Comparison of ENCODE assay signal across 8 mouse cellular contexts in the genomic region with DNA sequence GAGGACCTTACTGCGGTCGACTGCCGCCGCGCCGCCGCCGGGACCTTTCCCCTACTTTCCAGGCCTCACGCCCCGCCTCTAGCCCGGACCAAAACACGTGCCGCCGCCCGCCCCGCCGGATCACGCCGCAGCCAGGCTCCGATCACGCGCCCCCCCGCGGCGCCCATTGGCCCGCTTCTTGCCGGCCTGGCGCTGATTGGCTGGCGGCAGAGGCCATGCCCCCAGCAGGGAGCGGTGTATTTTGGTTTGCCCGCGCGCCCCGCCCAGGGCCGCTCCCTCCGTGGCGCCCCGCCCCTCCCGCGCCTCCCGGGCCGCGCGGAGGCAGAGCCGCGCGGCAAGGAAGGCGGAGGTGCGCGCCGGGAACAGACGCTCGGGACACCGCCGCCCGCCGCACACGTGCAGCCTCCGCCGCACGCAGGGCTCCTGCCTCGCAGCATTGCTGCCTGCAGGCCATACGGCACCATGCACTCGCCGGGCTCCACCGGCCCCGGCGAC. TPM values are rescaled to one million over a fixed set of nuclear protein-coding genes. Genes with fewer than 3 reads are reported as not detected.
A peak's percentile ranks its signal among the peaks of the same experiment; 100 is the strongest.
DNase-seq lines count a peak whose midpoint lies in the region; ATAC-seq and TF ChIP-seq lines count a peak whose summit lies in the region.

A gene (plus strand): TSS at position 212 of the 495 bp plus-strand sequence.

- H3K27ac ChIP-seq in gastrocnemius, adult 2 months: peak within 1 kb of the TSS; percentile 100
- peak within 1 kb of the TSS; percentile 94 for H3K27ac ChIP-seq in hindbrain, postnatal 0 days
- peak within 1 kb of the TSS; percentile 99 for H3K27ac ChIP-seq in left cerebral cortex, adult 2 months

- H3K27me3 ChIP-seq in hindbrain, postnatal 0 days (ENCODE audit: insufficient read depth, low read length): no peaks in the 10 kb centered on the region

- DNase-seq in WW6 (ENCODE audit: low read depth, low spot score): peak; percentile 90
- peak; percentile 96 to 99 for DNase-seq in cerebellum, postnatal 4 days (ENCODE audit: low spot score in 2 of 2)
- DNase-seq in gastrocnemius, adult 2 months: peak; percentile 99
- peak; percentile 98 for DNase-seq in hindbrain, postnatal 0 days (ENCODE audit: low spot score)
- DNase-seq in left cerebral cortex, adult 2 months (ENCODE audit: extremely low spot score in 1 of 2, low spot score in 2 of 2): peak; percentile 97 to 98
- peak; percentile 94 to 95 for DNase-seq in right cerebral cortex, adult 2 months (ENCODE audit: low spot score in 2 of 2)
- peak; percentile 98 for DNase-seq in urinary bladder, postnatal 14 days (ENCODE audit: low spot score)

- intact Hi-C loops in gastrocnemius, adult 2 months (cut with DNase I): no loop called here
- intact Hi-C loops in left cerebral cortex, adult 2 months (cut with DNase I): no loop called here

- no peak; the same call in 1 of the 2 replicates for TF ChIP-seq CTCF in gastrocnemius, adult 2 months (IDR thresholded peaks at IDR 0.05)
- no peak for TF ChIP-seq CTCF in hindbrain, postnatal 0 days (IDR thresholded peaks at IDR 0.05; ENCODE audit: low read depth)
- TF ChIP-seq CTCF in left cerebral cortex, adult 2 months (IDR thresholded peaks at IDR 0.05): no peak; the same call in none of the 2 replicates

- ATAC-seq in hindbrain, postnatal 0 days: peak; percentile 94
- peak; percentile 73 for ATAC-seq in megakaryocyte, adult 5-6 weeks (ENCODE audit: poor library complexity, severe bottlenecking)

- peak within 1 kb of the TSS; percentile 99 for H3K4me3 ChIP-seq in gastrocnemius, adult 2 months
- peak within 1 kb of the TSS; percentile 86 for H3K4me3 ChIP-seq in hindbrain, postnatal 0 days (ENCODE audit: low read length)
- H3K4me3 ChIP-seq in left cerebral cortex, adult 2 months: peak within 1 kb of the TSS; percentile 93

- peak within 1 kb of the TSS; percentile 67 for H3K4me2 ChIP-seq in hindbrain, postnatal 0 days (ENCODE audit: low read depth, low read length)

- 2% methylated on average over 63 of the region's 68 CpGs for whole genome bisulfite sequencing in hindbrain, postnatal 0 days

- H3K9me3 ChIP-seq in hindbrain, postnatal 0 days (ENCODE audit: low read length): no peaks in the 10 kb centered on the region

- peak within 1 kb of the TSS; percentile 95 for H3K9ac ChIP-seq in hindbrain, postnatal 0 days (replicated peaks; ENCODE audit: low read length)

- peaks cover 9% of the 10 kb centered on the region; the same call in 1 of the 2 replicates for H3K4me1 ChIP-seq in hindbrain, postnatal 0 days (ENCODE audit: insufficient read depth, low read length)

- peaks cover 17% of the 10 kb centered on the region; the same call in 1 of the 2 replicates for H3K36me3 ChIP-seq in hindbrain, postnatal 0 days (ENCODE audit: insufficient read depth, low read length)

RNA-seq across cellular contexts. Expression of the gene that starts here (rescaled TPM):
- total RNA-seq in gastrocnemius, adult 2 months (2021): 1 to 10 TPM; 4.1 to 7.9 TPM
- 28.2 and 28.3 TPM in 2 replicates for total RNA-seq in hindbrain, postnatal 0 days (2014; rRNA removed)
- 18.0 and 20.4 TPM in 2 replicates for polyA plus RNA-seq in hindbrain, postnatal 0 days (2015; fragmentation: Nextera tagmentation; extraction: Ambion mirVana)
- total RNA-seq in left cerebral cortex, adult 2 months (2021): 1 to 10 TPM; 5.1 to 7.8 TPM
- total RNA-seq in megakaryocyte, adult 5-6 weeks (2015): 7.7 and 9.6 TPM in 2 replicates
- 7.9 and 9.2 TPM in 2 replicates for total RNA-seq in megakaryocyte, adult 5-6 weeks (2017)

Comparison
In these comparisons a context has a peak if more than half of its experiments do, and no peak if none do; other contexts are left out.
1. Peak in every context shown above with its lines: DNase-seq, ATAC-seq, H3K4me3 ChIP-seq and H3K27ac ChIP-seq.